In the genomic region with DNA sequence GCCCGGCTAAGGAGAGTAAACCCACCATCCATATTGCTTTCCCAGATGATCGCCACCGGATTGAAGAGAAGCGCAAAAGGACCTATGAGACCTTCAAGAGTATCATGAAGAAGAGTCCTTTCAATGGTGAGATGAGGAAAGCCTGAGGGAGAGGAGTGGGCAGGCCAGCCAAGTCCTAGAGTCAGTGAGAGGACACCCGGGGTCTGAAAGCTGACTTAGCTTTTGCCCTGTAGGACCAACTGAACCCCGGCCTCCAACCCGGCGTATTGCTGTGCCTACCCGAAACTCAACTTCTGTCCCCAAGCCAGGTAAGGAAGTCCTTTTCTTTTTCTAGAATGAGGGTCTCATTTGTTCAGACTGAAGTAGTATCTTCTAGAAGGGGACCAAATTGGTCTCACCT, we compare ENCODE assay signal across 27 mouse cellular contexts.
"Had no signal": no experiment of that assay in that cellular context is flagged by ENCODE, and none has a peak within 500 bp of the region (broad histone marks: within the 10 kb centered on the region; RNA-seq: fewer than 3 reads in every experiment).

No protein-coding gene starts in this region.

- H3K27ac ChIP-seq: limb, embryonic 10.5 days; limb, embryonic 12.5 days; limb, embryonic 13.5 days; limb, embryonic 15.5 days; liver, embryonic 12.5 days; liver, embryonic 13.5 days; liver, embryonic 14.5 days; liver, embryonic 15.5 days; lung, embryonic 15.5 days; macrophage; midbrain, embryonic 10.5 days; midbrain, embryonic 12.5 days; midbrain, embryonic 13.5 days; midbrain, embryonic 15.5 days; neural tube, embryonic 12.5 days had no signal

- H3K4me3 ChIP-seq: limb, embryonic 10.5 days; limb, embryonic 12.5 days; limb, embryonic 13.5 days; limb, embryonic 15.5 days; liver, embryonic 12.5 days; liver, embryonic 13.5 days; liver, embryonic 15.5 days; lung, embryonic 15.5 days; megakaryocyte, embryonic 14.5 days; midbrain, embryonic 10.5 days; midbrain, embryonic 12.5 days; midbrain, embryonic 13.5 days; midbrain, embryonic 15.5 days; myocyte; neural tube, embryonic 12.5 days had no signal

- DNase-seq: left cerebral cortex, postnatal 4 days; liver; liver, embryonic 13.5 days; liver, postnatal 0 days; lung, adult 18-20 months; lung, adult 2 months; lung, embryonic 14.5 days; lung, postnatal 10 days; lung, postnatal 14 days; lung, postnatal 36 days; midbrain, embryonic 14.5 days had no signal
